Mouse (Mus musculus) gastrocnemius, postnatal 10 days (tissue): Measurements from ENCODE around the gene Anapc5. TPM values are rescaled to one million over a fixed set of nuclear protein-coding genes. Genes with fewer than 3 reads are reported as not detected.
A peak's percentile ranks its signal among the peaks of the same experiment; 100 is the strongest.

Experiments used
- DNase-seq: peaks from one replicate; pipeline ENCODE4 v3.0.0; 2021; ENCODE audit warnings: mixed read lengths
- total RNA-seq, 2 experiments: library from RNA; stranded (reverse); gene quantifications; 2 replicates each; pipeline ENCODE4 v1.2.3; 2021

Gene Anapc5
- total RNA-seq, 2 experiments from 2014 or later: 160 to 179 TPM

- peak; percentile 34 for DNase-seq
Measured at GRCm38 (mm10) chr5:122799379-122800344, 21.5 kb downstream of the Anapc5 start.

DNA sequence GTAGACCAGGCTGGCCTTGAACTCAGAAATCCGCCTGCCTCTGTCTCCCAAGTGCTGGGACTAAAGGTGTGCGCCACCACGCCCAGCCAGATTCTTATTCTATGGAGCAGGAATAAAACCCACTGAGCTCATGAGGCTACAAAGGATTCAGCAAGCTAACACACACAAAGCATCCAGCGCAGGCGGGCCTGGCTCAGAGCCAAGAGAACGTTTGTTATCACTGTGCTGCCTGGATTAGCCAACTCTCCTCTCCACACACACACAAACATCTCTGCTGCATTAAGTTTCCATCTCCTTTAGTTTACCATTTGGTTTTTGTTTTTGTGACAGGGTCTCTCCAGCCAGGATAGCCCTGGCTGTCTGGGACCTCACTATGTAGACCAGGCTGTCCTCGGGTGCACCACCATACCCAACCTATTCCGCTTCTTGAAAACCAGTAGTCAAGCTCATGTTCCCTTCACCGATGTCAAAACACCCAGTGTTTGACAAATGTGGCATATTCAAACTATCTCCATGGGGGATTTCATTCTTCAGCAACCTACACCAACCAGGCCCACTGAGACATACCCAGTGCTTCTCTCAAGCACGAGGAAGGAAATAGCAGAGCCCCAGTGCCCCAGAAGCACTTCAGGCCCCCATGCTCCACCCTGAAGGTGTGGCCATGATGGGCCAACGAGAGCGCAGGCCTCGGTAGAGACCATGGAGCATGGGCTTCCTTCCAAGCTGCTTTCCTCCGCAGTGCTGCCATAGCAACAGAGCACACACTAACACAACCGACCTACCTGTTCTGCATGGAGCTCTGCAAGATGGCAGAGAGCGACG, 22.4 kb downstream of the Anapc5 start:
- peak; percentile 55 for DNase-seq

DNA sequence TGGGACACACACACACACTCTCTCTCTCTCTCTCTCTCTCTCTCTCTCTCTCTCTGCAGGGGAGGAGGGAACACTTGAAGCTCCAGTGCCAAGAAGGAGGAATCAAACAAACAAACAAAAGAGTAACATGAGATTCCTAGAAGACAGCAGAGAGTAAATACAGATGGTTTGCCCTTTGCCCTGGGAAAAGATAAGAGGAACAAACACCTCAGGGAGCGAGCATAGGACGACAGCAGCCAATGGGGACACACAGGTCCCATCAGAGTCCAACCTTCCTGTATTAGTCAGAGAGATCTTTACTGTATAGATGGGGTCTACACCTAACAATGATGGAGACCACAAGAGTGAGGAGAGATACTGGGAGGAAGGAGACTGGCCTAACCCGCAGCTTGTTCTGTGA, 23.3 kb downstream of the Anapc5 start:
- no peak for DNase-seq

DNA sequence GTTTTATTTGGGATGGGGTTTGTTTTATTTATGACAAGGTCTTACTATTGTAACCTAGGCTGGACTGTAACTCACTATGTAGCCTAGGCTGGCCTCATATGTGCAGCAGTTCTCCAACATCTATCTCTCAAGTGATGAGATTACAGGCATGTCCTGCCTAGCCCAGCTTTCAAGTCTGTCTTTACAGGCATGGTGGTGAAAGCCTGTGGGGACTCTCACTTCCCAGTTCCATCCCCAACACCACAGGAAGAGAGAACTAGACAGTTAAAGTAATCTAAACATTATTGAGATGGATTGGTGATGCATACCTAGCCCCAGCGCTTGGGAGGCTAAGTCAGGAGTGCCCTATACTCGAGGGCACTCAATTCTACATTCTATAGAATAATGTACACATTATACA, 32.4 kb downstream of the Anapc5 start:
- DNase-seq: no peak

DNA sequence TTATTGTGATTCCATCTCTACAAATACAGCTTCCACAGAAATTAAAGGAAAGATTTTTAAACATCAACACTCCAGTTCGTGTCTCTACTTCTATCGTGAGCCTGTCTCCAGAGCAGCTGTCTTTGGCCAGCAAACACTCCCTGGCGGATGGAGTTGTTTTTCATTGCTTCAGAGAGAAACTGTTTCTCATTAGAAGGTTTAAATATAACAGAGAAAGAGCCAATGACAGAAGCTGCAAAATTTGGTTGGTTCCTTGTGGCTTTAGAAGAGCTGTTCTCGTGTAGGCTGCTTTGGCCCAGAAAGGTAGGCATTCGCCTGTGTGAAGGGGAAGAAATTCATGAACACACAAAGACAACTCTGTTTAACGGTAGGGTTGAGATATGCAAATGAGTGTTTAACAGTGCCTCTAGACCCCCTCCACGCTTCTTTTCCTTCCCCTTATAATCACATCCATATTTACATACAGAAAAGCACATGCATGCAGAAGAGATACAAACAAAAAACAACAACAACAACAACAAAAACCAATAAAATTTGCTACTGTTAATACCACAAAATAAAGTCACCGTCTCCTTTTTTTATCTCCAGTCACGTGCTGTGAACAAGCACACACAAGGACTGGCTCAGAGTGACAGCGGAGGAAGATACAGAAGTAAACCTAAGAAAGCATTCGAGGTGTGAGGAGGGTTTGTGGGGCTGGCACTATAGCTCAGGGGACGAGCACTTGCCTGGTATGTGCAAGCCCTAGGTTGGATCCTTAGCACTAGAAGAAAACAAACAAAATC, 34.9 kb downstream of the Anapc5 start:
- DNase-seq: no peak

- no peak for DNase-seq
Measured at GRCm38 (mm10) chr5:122783726-122784406, 37.3 kb downstream of the Anapc5 start.

DNA sequence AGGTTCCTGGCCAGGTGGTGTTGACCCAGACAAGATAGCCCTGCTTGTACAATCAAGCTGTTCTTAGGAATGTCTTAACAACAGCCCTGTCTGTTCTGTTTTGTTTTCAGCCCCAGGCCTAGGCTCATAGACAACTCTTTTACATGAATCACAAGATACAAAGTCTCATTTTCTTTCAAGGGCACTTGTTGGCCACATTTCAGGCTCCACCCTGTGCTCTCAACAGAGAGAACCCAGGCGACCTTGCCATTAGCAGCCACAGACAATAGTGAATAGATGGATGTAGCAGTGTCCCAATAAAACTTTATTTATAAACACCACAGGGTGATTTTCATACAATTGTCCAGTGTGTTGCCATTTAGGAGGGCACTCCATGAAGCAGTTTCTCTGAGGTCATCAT, 39.1 kb downstream of the Anapc5 start:
- DNase-seq: no peak

DNA sequence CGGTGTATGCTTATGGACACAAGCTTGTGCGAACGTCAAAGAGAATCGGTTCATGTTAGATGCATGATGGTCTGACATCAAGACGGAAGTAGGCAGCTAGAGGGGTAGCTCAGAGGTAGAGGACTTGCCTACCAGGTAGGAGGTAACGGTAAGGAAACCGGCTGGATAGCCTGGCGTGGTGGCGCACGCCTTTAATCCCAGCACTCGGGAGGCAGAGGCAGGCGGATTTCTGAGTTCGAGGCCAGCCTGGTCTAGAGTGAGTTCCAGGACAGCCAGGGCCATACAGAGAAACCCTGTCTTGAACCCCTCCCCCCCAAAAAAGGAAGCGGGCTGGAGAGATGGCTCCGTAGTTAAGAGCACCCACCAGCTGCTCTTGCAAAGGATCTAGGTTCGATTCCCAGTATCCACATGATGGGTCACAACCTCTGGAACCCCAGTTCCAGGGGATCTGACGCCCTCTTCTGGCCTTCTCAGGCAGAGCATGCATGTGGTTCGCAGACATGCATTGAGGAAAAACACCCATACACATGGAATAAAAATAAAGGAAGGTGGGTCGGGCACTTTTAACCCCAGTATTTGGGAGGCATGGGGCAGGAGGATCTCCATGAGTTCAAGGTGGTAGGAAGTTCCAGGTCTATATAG, 40.2 kb downstream of the Anapc5 start:
- no peak for DNase-seq

DNA sequence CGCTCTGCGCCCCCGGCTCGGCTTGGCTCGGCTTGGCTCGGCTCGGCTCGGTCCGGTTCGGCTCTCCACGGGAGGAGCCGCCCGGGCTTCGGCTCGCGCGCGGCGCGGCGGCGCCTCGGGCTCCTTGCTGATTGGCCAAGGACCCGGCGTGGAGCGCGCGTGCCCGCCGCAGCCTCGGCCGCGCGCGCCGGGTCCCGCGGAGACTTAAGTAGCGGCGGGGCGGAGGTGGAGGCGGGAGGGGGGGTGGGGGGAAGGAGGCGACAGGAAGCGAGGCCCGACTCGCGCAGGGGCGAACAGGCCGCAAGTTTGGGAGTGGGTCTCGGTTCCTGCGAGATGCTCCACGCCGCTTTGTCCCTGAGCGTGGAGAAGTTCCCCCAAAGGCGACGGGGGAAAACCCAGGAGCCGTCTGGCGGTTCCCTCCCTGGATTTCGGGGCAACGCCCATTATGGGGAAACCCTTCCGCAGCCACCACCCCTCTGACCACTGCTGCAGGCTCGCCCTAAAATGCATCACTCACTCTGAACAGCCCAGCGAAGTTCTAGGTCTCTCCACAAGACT, 41.8 kb downstream of the Anapc5 start, which contains the start of gene Camkk2:
TSS of gene Camkk2 (minus strand) at position 133 of the 558 bp plus-strand sequence.
- DNase-seq: peak; percentile 80

- DNase-seq: peak; percentile 44
Measured at GRCm38 (mm10) chr5:122778231-122779226, 42.6 kb downstream of the Anapc5 start.

- DNase-seq: no peak
Measured at GRCm38 (mm10) chr5:122777322-122777721, 43.8 kb downstream of the Anapc5 start.

DNA sequence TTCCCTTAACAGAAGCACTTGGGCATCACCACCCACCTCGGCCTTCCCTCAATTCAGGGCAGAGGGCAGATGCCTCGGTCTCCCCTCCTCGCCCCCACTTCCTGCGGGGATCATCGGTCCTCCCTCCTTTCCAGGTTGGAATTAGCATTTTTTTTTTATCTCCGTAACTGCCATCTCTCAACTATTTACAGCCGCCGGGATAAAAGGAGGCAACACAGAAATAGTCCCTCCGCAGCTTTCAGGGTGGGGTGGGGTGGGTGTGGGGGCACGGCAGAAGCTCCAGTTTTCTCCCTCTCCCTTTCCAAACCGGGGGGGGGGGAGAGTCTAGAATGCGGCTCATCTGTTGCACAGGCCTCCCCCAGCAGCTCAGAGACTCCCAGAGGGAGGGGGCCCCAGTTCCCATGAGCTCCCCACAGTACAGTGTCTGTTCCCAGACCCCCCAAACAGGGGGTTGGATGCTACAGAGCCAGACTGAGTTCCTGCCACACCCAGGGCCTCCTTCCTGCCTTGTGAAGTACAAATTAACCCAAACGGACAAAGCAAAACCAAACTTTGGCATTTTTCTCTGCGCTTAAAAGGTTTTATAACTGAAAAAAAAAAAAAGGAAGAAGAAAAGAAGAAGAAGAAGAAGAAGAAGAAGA, 45.4 kb downstream of the Anapc5 start:
- no peak for DNase-seq

GRCm38 (mm10) chr5:122774743-122775611, 46.2 kb downstream of the Anapc5 start:
- DNase-seq: no peak

GRCm38 (mm10) chr5:122773756-122774155, 47.4 kb downstream of the Anapc5 start:
- no peak for DNase-seq

DNA sequence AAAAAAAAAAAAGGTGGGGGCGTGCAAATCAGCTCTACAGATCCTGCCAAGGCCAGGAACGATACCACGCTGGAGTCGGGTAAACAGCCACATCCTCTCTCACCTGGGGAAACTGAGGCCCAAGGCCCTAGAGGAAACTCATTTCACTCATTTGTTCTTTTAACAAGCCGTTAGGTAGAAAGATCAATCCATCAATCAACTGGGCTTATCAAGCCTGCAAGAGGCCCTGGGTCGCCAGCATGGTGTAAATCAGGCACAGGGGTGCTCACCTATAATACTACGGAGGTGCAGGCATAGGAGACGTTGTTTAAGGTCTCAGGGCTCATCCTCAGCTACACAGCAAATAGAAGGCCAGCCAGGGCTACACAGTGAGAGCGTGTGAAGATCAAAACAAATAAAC, 49.7 kb downstream of the Anapc5 start:
- DNase-seq: no peak

DNA sequence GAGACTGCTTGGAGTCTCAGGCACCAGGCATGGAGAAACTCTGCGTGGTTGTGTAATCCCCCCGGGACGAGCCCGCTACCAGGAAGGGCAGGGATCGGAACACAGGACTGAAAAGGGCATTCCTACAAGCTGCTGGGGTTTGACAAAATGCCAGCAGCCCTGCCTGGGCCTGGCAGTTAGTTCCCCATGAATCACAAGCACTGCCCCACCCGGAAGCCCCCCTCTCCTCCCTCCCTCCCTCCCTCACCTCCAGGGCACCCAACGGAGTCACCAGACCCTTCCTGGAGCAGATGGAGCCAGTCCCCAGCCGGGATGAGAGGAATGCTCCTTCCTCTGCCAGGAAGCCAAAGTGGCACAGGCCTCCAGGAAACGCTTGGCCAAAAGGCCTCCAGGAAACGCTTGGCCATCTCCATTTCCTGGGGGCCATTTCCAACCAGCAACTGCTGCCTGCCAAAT, 50.3 kb downstream of the Anapc5 start:
- peak; percentile 70 for DNase-seq

DNA sequence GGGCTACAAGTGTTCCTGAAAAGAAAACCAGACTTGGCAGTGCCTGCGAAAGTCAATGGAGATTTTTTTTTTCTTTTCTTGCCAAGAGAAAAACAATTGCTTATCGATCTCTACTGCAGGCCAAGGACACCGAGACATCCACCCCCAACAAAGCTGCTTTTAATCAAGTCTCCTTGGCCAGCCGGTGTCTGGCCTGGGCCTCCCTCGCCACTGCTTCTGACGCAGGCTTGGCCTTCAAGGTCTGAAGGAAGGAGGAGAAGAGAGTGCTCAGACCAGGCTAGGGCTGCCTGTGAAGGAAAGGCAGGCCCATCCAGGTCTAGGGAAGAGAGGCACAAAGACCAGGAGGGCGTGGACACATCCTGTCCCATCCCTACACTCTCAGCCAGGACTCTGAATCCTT, 50.8 kb downstream of the Anapc5 start:
- no peak for DNase-seq

DNA sequence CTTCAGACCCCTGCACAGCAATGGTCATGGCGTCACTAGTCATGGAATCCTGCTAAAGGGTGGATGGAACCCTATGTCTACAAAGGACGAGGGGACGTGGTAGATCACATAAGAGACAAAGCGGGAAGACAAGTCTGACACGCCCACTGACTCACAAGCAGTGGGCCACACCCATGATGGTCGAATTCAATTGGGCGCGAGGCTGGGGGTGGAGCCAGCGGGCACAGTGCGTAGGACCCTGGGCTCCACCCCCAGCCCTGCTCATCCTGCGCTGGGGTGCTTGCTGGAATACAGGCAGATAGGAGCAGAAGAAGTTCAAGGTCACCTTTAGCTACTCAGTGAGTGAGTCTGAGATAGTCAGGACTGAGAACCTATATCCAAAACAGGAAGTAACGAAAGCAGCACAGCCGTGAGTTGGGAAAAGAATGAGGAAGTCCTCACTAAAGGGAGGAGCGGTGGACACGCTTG, 52.0 kb downstream of the Anapc5 start:
- no peak for DNase-seq
